Mouse (Mus musculus) hindbrain, embryonic 16.5 days (tissue): ENCODE data around the gene Glp1r. TPM values are rescaled to one million over a fixed set of nuclear protein-coding genes. Genes with fewer than 3 reads are reported as not detected.

Source experiments
- ATAC-seq: fragments of 200-750 bp; cut with Nextera tagmentation; 2 replicates; pipeline ENCODE4 v1.8.0; 2017; ENCODE audit warnings: moderate TSS enrichment, moderate library complexity
- H3K27ac ChIP-seq: fragments of 300-500 bp; sonication (generic); 2 replicates; pipeline ENCODE4 v1.5.1; 2014; ENCODE audit warnings: low read depth, mild to moderate bottlenecking, control low read depth, low read length, moderate library complexity
- H3K27me3 ChIP-seq: fragments of 300-500 bp; sonication (generic); replicated peaks from 2 replicates; pipeline ENCODE4 v1.6.1; 2014; ENCODE audit warnings: low read length; ENCODE audit not compliant: control insufficient read depth, insufficient read depth
- H3K36me3 ChIP-seq: fragments of 300-500 bp; sonication (generic); 2 replicates; pipeline ENCODE4 v1.6.1; 2014; ENCODE audit warnings: mild to moderate bottlenecking, low read length, moderate library complexity, mixed read lengths; ENCODE audit not compliant: control insufficient read depth, insufficient read depth
- H3K4me1 ChIP-seq: fragments of 300-500 bp; sonication (generic); 2 replicates; pipeline ENCODE4 v1.6.1; 2014; ENCODE audit warnings: low read depth, low read length; ENCODE audit not compliant: control insufficient read depth, insufficient read depth
- H3K4me2 ChIP-seq: fragments of 300-500 bp; sonication (generic); 2 replicates; pipeline ENCODE4 v1.6.1; 2014; ENCODE audit warnings: mild to moderate bottlenecking, low read length, control low read depth, moderate library complexity
- H3K4me3 ChIP-seq: fragments of 300-500 bp; sonication (generic); 2 replicates; pipeline ENCODE4 v1.5.1; 2014; ENCODE audit warnings: mild to moderate bottlenecking, low read length, control low read depth, moderate library complexity
- H3K9ac ChIP-seq: fragments of 300-500 bp; sonication (generic); 2 replicates; pipeline ENCODE4 v1.6.1; 2014; ENCODE audit warnings: low read depth, mild to moderate bottlenecking, control low read depth, low read length, moderate library complexity
- H3K9me3 ChIP-seq: fragments of 300-500 bp; sonication (generic); 2 replicates; pipeline ENCODE4 v1.6.1; 2014; ENCODE audit warnings: mild to moderate bottlenecking, low read length, moderate library complexity; ENCODE audit not compliant: control insufficient read depth
- WGBS: fragments of 180-500 bp; shearing (Covaris S2); extraction: QIAGEN DNeasy Blood & Tissue Kit; methylation state at CpG from one replicate; pipeline ENCODE4 v1.1.7; 2014; 5-methylcytosine and 5-hydroxymethylcytosine counted together
- polyA plus RNA-seq: library from polyadenylated mRNA; unstranded; fragments of >200 nt; fragmentation: Nextera tagmentation; extraction: Ambion mirVana; gene quantifications from 2 replicates; pipeline ENCODE4 v1.2.1, GENCODE M21; 2015

The Glp1r gene
- polyA plus RNA-seq, 1 experiment from 2014 or later, result 0.89 TPM

- Histone ChIP-seq H3K36me3 (no peaks in the 10 kb centered on the region), H3K9me3 (no peaks in the 10 kb centered on the region), H3K27ac (no peak overlapping the region), H3K4me3 (no peak overlapping the region), H3K27me3 (no peaks in the 10 kb centered on the region), H3K9ac (no peak overlapping the region), H3K4me2 (no peak overlapping the region), H3K4me1 (no peaks in the 10 kb centered on the region)
- no peak for ATAC-seq
- WGBS, result 33% methylated on average over 5 of the region's 5 CpGs
Measured at GRCm38 (mm10) chr17:30935301-30935700, 33.7 kb downstream of the Glp1r start.

- Histone ChIP-seq H3K36me3 (no peaks in the 10 kb centered on the region), H3K4me3 (no peak overlapping the region), H3K27me3 (no peaks in the 10 kb centered on the region), H3K4me1 (no peaks in the 10 kb centered on the region), H3K27ac (no peak overlapping the region), H3K9me3 (no peaks in the 10 kb centered on the region), H3K4me2 (no peak overlapping the region), H3K9ac (no peak overlapping the region)
- no peak for ATAC-seq
- 53% methylated on average over 9 of the region's 9 CpGs for WGBS
Measured at GRCm38 (mm10) chr17:30938554-30938953, 36.9 kb downstream of the Glp1r start.

GRCm38 (mm10) chr17:30948382-30948781 is 46.8 kb downstream of the Glp1r start:
- H3K9ac ChIP-seq, result no peak overlapping the region
- no peaks in the 10 kb centered on the region for H3K9me3 ChIP-seq
- 50% methylated on average over 1 of the region's 1 CpGs for WGBS
- no peaks in the 10 kb centered on the region; the same call in 1 of the 2 replicates for H3K27me3 ChIP-seq
- no peak for ATAC-seq
- H3K4me2 ChIP-seq, result no peak overlapping the region
- H3K4me3 ChIP-seq, result no peak overlapping the region
- H3K27ac ChIP-seq, result no peak overlapping the region
- no peaks in the 10 kb centered on the region for H3K36me3 ChIP-seq
- H3K4me1 ChIP-seq, result no peaks in the 10 kb centered on the region

GRCm38 (mm10) chr17:30950780-30951179 is 49.2 kb downstream of the Glp1r start:
- Histone ChIP-seq H3K27ac (no peak overlapping the region), H3K4me3 (no peak overlapping the region), H3K4me1 (no peaks in the 10 kb centered on the region), H3K4me2 (no peak overlapping the region), H3K9me3 (no peaks in the 10 kb centered on the region), H3K9ac (no peak overlapping the region), H3K27me3 (no peaks in the 10 kb centered on the region; the same call in 1 of the 2 replicates), H3K36me3 (no peaks in the 10 kb centered on the region)
- ATAC-seq, result no peak
- 4% methylated on average over 7 of the region's 7 CpGs for WGBS

GRCm38 (mm10) chr17:30951600-30951999 is 50.0 kb downstream of the Glp1r start:
- WGBS, result 61% methylated on average over 8 of the region's 8 CpGs
- H3K27ac ChIP-seq, result no peak overlapping the region
- no peaks in the 10 kb centered on the region for H3K36me3 ChIP-seq
- H3K4me1 ChIP-seq, result no peaks in the 10 kb centered on the region
- H3K27me3 ChIP-seq, result no peaks in the 10 kb centered on the region; the same call in 1 of the 2 replicates
- no peak overlapping the region for H3K4me3 ChIP-seq
- H3K9me3 ChIP-seq, result no peaks in the 10 kb centered on the region
- no peak overlapping the region for H3K9ac ChIP-seq
- no peak overlapping the region for H3K4me2 ChIP-seq
- no peak for ATAC-seq

GRCm38 (mm10) chr17:30954340-30954739 is 52.7 kb downstream of the Glp1r start, which contains the start of gene Umodl1:
Umodl1 (plus strand) TSS chr17:30954640.
- H3K4me2 ChIP-seq, result no peak within 1 kb of the TSS
- H3K9ac ChIP-seq, result no peak within 1 kb of the TSS
- H3K4me3 ChIP-seq, result no peak within 1 kb of the TSS
- H3K36me3 ChIP-seq, result no peaks in the 10 kb centered on the region
- 48% methylated on average over 10 of the region's 10 CpGs for WGBS
- H3K27ac ChIP-seq, result no peak within 1 kb of the TSS
- no peak for ATAC-seq
- H3K27me3 ChIP-seq, result no peaks in the 10 kb centered on the region; the same call in 1 of the 2 replicates
- H3K9me3 ChIP-seq, result no peaks in the 10 kb centered on the region
- H3K4me1 ChIP-seq, result no peaks in the 10 kb centered on the region

GRCm38 (mm10) chr17:30961936-30962592 is 60.4 kb downstream of the Glp1r start:
- WGBS, result 77% methylated on average over 7 of the region's 7 CpGs
- H3K36me3 ChIP-seq, result no peaks in the 10 kb centered on the region
- H3K27ac ChIP-seq, result no peak overlapping the region
- no peak overlapping the region for H3K9ac ChIP-seq
- H3K4me2 ChIP-seq, result no peak overlapping the region
- H3K9me3 ChIP-seq, result no peaks in the 10 kb centered on the region
- ATAC-seq, result no peak
- H3K27me3 ChIP-seq, result no peaks in the 10 kb centered on the region
- no peak overlapping the region for H3K4me3 ChIP-seq
- H3K4me1 ChIP-seq, result peaks cover 3% of the 10 kb centered on the region; the same call in 1 of the 2 replicates

GRCm38 (mm10) chr17:30962880-30963279 is 61.3 kb downstream of the Glp1r start:
- Histone ChIP-seq H3K9me3 (no peaks in the 10 kb centered on the region), H3K27me3 (no peaks in the 10 kb centered on the region), H3K4me1 (peaks cover 3% of the 10 kb centered on the region; the same call in 1 of the 2 replicates), H3K9ac (no peak overlapping the region), H3K4me3 (no peak overlapping the region), H3K36me3 (no peaks in the 10 kb centered on the region), H3K4me2 (no peak overlapping the region), H3K27ac (no peak overlapping the region)
- ATAC-seq, result peak; percentile 64; the same call in 1 of the 2 replicates
- WGBS, result 39% methylated on average over 2 of the region's 2 CpGs

- H3K36me3 ChIP-seq, result no peaks in the 10 kb centered on the region
- H3K9ac ChIP-seq, result no peak overlapping the region
- no peak; the same call in 1 of the 2 replicates for ATAC-seq
- WGBS, result 60% methylated on average over 4 of the region's 4 CpGs
- no peak overlapping the region for H3K4me2 ChIP-seq
- peaks cover 3% of the 10 kb centered on the region; the same call in 1 of the 2 replicates for H3K4me1 ChIP-seq
- H3K27ac ChIP-seq, result no peak overlapping the region
- no peaks in the 10 kb centered on the region for H3K9me3 ChIP-seq
- H3K4me3 ChIP-seq, result no peak overlapping the region
- no peaks in the 10 kb centered on the region for H3K27me3 ChIP-seq
Measured at GRCm38 (mm10) chr17:30969983-30970382, 68.4 kb downstream of the Glp1r start.
